ENCODE assay signal across 17 mouse cellular contexts in genomic region chr9:20631332-20631731, GRCm38 (mm10).
"Had no signal": no experiment of that assay in that cellular context is flagged by ENCODE, and none has a peak within 500 bp of the region (broad histone marks: within the 10 kb centered on the region; RNA-seq: fewer than 3 reads in every experiment).

No protein-coding gene starts in this region.

- H3K4me1 ChIP-seq: neural tube, embryonic 12.5 days; neural tube, embryonic 13.5 days; neural tube, embryonic 15.5 days; stomach, embryonic 15.5 days had no signal

- H3K9me3 ChIP-seq: neural tube, embryonic 12.5 days; neural tube, embryonic 13.5 days; neural tube, embryonic 15.5 days; stomach, embryonic 15.5 days had no signal

- H3K4me2 ChIP-seq: neural tube, embryonic 12.5 days; neural tube, embryonic 13.5 days; neural tube, embryonic 15.5 days; stomach, embryonic 15.5 days had no signal

- H3K27me3 ChIP-seq: neural tube, embryonic 12.5 days; neural tube, embryonic 13.5 days; neural tube, embryonic 15.5 days; stomach, embryonic 15.5 days had no signal

- H3K36me3 ChIP-seq: neural tube, embryonic 12.5 days; neural tube, embryonic 13.5 days; stomach, embryonic 15.5 days had no signal

- DNase-seq: retina, postnatal 1 day; right cerebral cortex, adult 18-20 months; right cerebral cortex, postnatal 14 days; right cerebral cortex, postnatal 25 days; right cerebral cortex, postnatal 4 days; spleen, adult 18-20 months; thymus, adult 18-20 months; thymus, adult 2 months; thymus, postnatal 14 days; thymus, postnatal 25 days; thymus, postnatal 36 days; thymus, postnatal 4 days had no signal

- H3K4me3 ChIP-seq: neural tube, embryonic 12.5 days; neural tube, embryonic 13.5 days; neural tube, embryonic 15.5 days; stomach, embryonic 15.5 days had no signal

- H3K27ac ChIP-seq: neural tube, embryonic 12.5 days; neural tube, embryonic 13.5 days; neural tube, embryonic 15.5 days; stomach, embryonic 15.5 days; stomach, postnatal 0 days had no signal

- H3K9ac ChIP-seq: neural tube, embryonic 12.5 days; neural tube, embryonic 13.5 days; neural tube, embryonic 15.5 days; stomach, embryonic 15.5 days had no signal
